Mouse (Mus musculus) liver, postnatal 0 days (tissue): ENCODE data around the gene Cpt1c. TPM values are rescaled to one million over a fixed set of nuclear protein-coding genes. Genes with fewer than 3 reads are reported as not detected.

Experiments used
- ATAC-seq: fragments of 200-750 bp; cut with Nextera tagmentation; 2 replicates; pipeline ENCODE4 v1.8.0; 2017; ENCODE audit warnings: mild to moderate bottlenecking, moderate library complexity
- DNase-seq: peaks from one replicate; pipeline ENCODE4 v3.0.0-alpha.2; 2016
- H3K27ac ChIP-seq: fragments of 300-500 bp; sonication (generic); 2 replicates; pipeline ENCODE4 v1.5.1; 2014; ENCODE audit warnings: antibody characterized with exemption, moderate library complexity, mild to moderate bottlenecking, low read depth
- H3K27me3 ChIP-seq: fragments of 300-500 bp; sonication (generic); 2 replicates; pipeline ENCODE4 v1.6.1; 2014; ENCODE audit warnings: low read length, control low read depth, mixed read lengths; ENCODE audit not compliant: insufficient read depth
- H3K36me3 ChIP-seq: fragments of 300-500 bp; sonication (generic); replicated peaks from 2 replicates; pipeline ENCODE4 v1.6.1; 2014; ENCODE audit warnings: mild to moderate bottlenecking, control low read depth, low read length, moderate library complexity, mixed read lengths; ENCODE audit not compliant: insufficient read depth
- H3K4me1 ChIP-seq: fragments of 300-500 bp; sonication (generic); 2 replicates; pipeline ENCODE4 v1.6.1; 2014; ENCODE audit warnings: antibody characterized with exemption, mild to moderate bottlenecking, control low read depth; ENCODE audit not compliant: insufficient read depth
- H3K4me2 ChIP-seq: fragments of 300-500 bp; sonication (generic); 2 replicates; pipeline ENCODE4 v1.6.1; 2014; ENCODE audit warnings: low read depth, mild to moderate bottlenecking, low read length, moderate library complexity, mixed read lengths
- H3K4me3 ChIP-seq: fragments of 300-500 bp; sonication (generic); 2 replicates; pipeline ENCODE4 v1.5.1; 2014; ENCODE audit warnings: low read depth, low read length
- H3K9ac ChIP-seq: fragments of 300-500 bp; sonication (generic); replicated peaks from 2 replicates; pipeline ENCODE4 v1.6.1; 2014; ENCODE audit warnings: mild to moderate bottlenecking, moderate library complexity
- H3K9me3 ChIP-seq: fragments of 300-500 bp; sonication (generic); 2 replicates; pipeline ENCODE4 v1.6.1; 2016; ENCODE audit warnings: mild to moderate bottlenecking, control low read depth, low read length, mixed read lengths
- CTCF ChIP-seq: sonication (generic); IDR thresholded peaks from 2 replicates; pipeline ENCODE4 v1.5.1; 2016; ENCODE audit warnings: antibody characterized with exemption, low read depth
- EP300 ChIP-seq: IDR thresholded peaks from 2 replicates; pipeline ENCODE4 v1.6.1; 2016; ENCODE audit warnings: antibody characterized with exemption, low read depth, mild to moderate bottlenecking
- WGBS: fragments of 180-500 bp; shearing (Covaris S2); extraction: QIAGEN DNeasy Blood & Tissue Kit; methylation state at CpG from one replicate; pipeline ENCODE4 v1.1.7; 2014; ENCODE audit not compliant: insufficient replicate concordance; 5-methylcytosine and 5-hydroxymethylcytosine counted together
- microRNA-seq: library from miRNA; unstranded; fragments of <30 nt; microRNA quantifications from one replicate; pipeline ENCODE4, GENCODE M21; 2016
- polyA plus RNA-seq: library from polyadenylated mRNA; unstranded; fragments of >200 nt; fragmentation: Nextera tagmentation; extraction: Ambion mirVana; gene quantifications from 2 replicates; pipeline ENCODE4 v1.2.1, GENCODE M21; 2015

Cpt1c gene
- polyA plus RNA-seq, 1 experiment from 2014 or later = 1.1 TPM

- Histone ChIP-seq H3K27me3 (no peaks in the 10 kb centered on the region), H3K4me2 (no peak overlapping the region), H3K4me3 (no peak overlapping the region), H3K36me3 (peaks cover 33% of the 10 kb centered on the region), H3K27ac (no peak overlapping the region), H3K4me1 (peaks cover 12% of the 10 kb centered on the region), H3K9ac (0 out of 2 replicates have a peak overlapping the region, but pooled peaks have one; percentile 12), H3K9me3 (no peaks in the 10 kb centered on the region)
- no peak for TF ChIP-seq CTCF
- peak; percentile 14 for DNase-seq
- ATAC-seq = no peak
Observed at GRCm38 (mm10) chr7:44922530-44922929, 52.1 kb downstream of the Cpt1c start.

DNA sequence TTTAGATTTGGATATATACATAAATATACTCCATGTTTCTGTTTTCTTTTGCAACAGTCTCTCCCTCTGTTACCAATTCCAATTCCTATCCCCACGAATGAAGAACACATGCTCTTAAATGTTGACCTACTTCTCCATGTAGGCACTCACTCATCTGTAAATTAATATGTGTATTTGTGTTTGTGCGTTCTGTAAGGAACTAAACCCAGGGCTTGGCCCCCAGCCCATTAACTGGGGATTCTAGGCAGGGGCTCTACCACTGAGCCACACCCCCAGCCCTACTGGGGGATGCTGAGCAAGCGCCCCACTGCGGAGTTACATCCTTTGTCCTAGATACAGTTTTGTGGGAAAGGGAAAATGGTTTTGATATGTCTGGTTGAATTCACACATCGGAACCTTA lies 55.5 kb downstream of the Cpt1c start:
- whole genome bisulfite sequencing = 90% methylated on average over 5 of the region's 5 CpGs
- H3K4me3 ChIP-seq = no peak overlapping the region
- TF ChIP-seq EP300 (no peak), CTCF (no peak)
- peaks cover 39% of the 10 kb centered on the region for H3K36me3 ChIP-seq
- no peaks in the 10 kb centered on the region for H3K27me3 ChIP-seq
- no peak overlapping the region for H3K27ac ChIP-seq
- H3K9ac ChIP-seq = no peak overlapping the region
- H3K9me3 ChIP-seq = no peaks in the 10 kb centered on the region
- ATAC-seq (no peak), DNase-seq (no peak)
- H3K4me2 ChIP-seq = no peak overlapping the region
- 0 out of 2 replicates have a peak, but pooled peaks cover 4% of the 10 kb centered on the region for H3K4me1 ChIP-seq

- TF ChIP-seq EP300 (no peak), CTCF (no peak)
- H3K9me3 ChIP-seq = no peaks in the 10 kb centered on the region
- ATAC-seq (no peak), DNase-seq (peak; percentile 13)
- H3K27ac ChIP-seq = no peak overlapping the region
- no peak overlapping the region for H3K4me3 ChIP-seq
- H3K4me2 ChIP-seq = no peak overlapping the region
- H3K36me3 ChIP-seq = peaks cover 36% of the 10 kb centered on the region
- no peak overlapping the region for H3K9ac ChIP-seq
- no peaks in the 10 kb centered on the region for H3K27me3 ChIP-seq
- 0 out of 2 replicates have a peak, but pooled peaks cover 4% of the 10 kb centered on the region for H3K4me1 ChIP-seq
- 68% methylated on average over 3 of the region's 3 CpGs for WGBS
Observed at GRCm38 (mm10) chr7:44918219-44918618, 56.4 kb downstream of the Cpt1c start.

- H3K36me3 ChIP-seq = peaks cover 28% of the 10 kb centered on the region
Observed at GRCm38 (mm10) chr7:44916881-44917280, 57.8 kb downstream of the Cpt1c start.

GRCm38 (mm10) chr7:44916191-44916590 lies 58.5 kb downstream of the Cpt1c start:
- no peak for TF ChIP-seq EP300
- no peak for TF ChIP-seq CTCF
- H3K9me3 ChIP-seq = no peaks in the 10 kb centered on the region
- DNase-seq (no peak), ATAC-seq (no peak)
- 91% methylated on average over 6 of the region's 6 CpGs for WGBS
- H3K9ac ChIP-seq = no peak overlapping the region
- no peaks in the 10 kb centered on the region for H3K27me3 ChIP-seq
- H3K4me3 ChIP-seq = no peak overlapping the region
- no peaks in the 10 kb centered on the region for H3K4me1 ChIP-seq
- H3K4me2 ChIP-seq = no peak overlapping the region
- H3K27ac ChIP-seq = no peak overlapping the region
- peaks cover 31% of the 10 kb centered on the region for H3K36me3 ChIP-seq

More at GRCm38 (mm10) chr7:44916881-44917280, 57.8 kb downstream of the Cpt1c start:
- H3K27me3 ChIP-seq = no peaks in the 10 kb centered on the region
- TF ChIP-seq EP300 = no peak
- no peak overlapping the region for H3K27ac ChIP-seq
- WGBS = 90% methylated on average over 4 of the region's 4 CpGs
- no peak for DNase-seq
- no peaks in the 10 kb centered on the region for H3K4me1 ChIP-seq
- no peak overlapping the region for H3K4me2 ChIP-seq
- no peaks in the 10 kb centered on the region for H3K9me3 ChIP-seq
- no peak for ATAC-seq
- no peak overlapping the region for H3K9ac ChIP-seq
- no peak overlapping the region for H3K4me3 ChIP-seq

DNA sequence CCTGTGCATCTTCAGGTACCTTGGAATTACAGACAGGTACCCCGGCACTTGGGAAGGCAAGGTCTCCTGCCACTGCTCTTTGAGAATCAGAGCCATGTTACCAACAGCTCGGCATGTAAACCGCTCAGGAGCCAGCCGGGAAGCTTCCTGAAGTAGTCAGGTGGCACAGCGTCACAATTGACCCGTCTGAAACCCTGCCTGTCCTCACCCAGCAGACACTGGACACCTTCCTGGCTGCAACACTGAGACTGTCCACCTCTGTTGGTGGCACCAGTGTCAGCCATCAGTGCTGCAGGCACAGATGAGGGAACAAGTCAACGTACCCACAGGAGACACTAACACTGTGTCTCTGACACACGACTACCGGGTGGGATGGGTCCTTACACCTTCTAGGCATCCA lies 59.3 kb downstream of the Cpt1c start:
- no peak overlapping the region for H3K9ac ChIP-seq
- H3K4me3 ChIP-seq = no peak overlapping the region
- H3K36me3 ChIP-seq = peaks cover 38% of the 10 kb centered on the region
- DNase-seq (no peak), ATAC-seq (no peak)
- no peaks in the 10 kb centered on the region for H3K9me3 ChIP-seq
- no peaks in the 10 kb centered on the region for H3K27me3 ChIP-seq
- no peaks in the 10 kb centered on the region for H3K4me1 ChIP-seq
- TF ChIP-seq CTCF = no peak
- TF ChIP-seq EP300 = no peak
- no peak overlapping the region for H3K4me2 ChIP-seq
- H3K27ac ChIP-seq = no peak overlapping the region
- 88% methylated on average over 9 of the region's 9 CpGs for WGBS

GRCm38 (mm10) chr7:44914396-44914795 lies 60.3 kb downstream of the Cpt1c start:
- DNase-seq (no peak), ATAC-seq (no peak)
- no peak overlapping the region for H3K27ac ChIP-seq
- H3K9me3 ChIP-seq = no peaks in the 10 kb centered on the region
- no peaks in the 10 kb centered on the region for H3K4me1 ChIP-seq
- no peak overlapping the region for H3K4me3 ChIP-seq
- 90% methylated on average over 2 of the region's 2 CpGs for WGBS
- no peak overlapping the region for H3K9ac ChIP-seq
- peaks cover 44% of the 10 kb centered on the region for H3K36me3 ChIP-seq
- no peak for TF ChIP-seq EP300
- TF ChIP-seq CTCF = no peak
- no peak overlapping the region for H3K4me2 ChIP-seq
- H3K27me3 ChIP-seq = no peaks in the 10 kb centered on the region

Small RNA genes lying within 50 kb of the gene (microRNA-seq; reads per million reads assigned to microRNA genes)
- not detected for gene Mir7054

Other genes starting within 250 kb of the Cpt1c start
- 19.1 and 19.3 TPM in 2 replicates for gene Vrk3, start 226.4 kb downstream of the Cpt1c start, polyA plus RNA-seq
- 0.14 and 0.24 TPM in 2 replicates for gene Zfp473, start 223.8 kb downstream of the Cpt1c start, polyA plus RNA-seq
- gene Nup62, start 158.8 kb downstream of the Cpt1c start, polyA plus RNA-seq = 19.6 and 21.4 TPM in 2 replicates
- gene Il4i1, start 158.5 kb downstream of the Cpt1c start, polyA plus RNA-seq = 0.83 and 1.0 TPM in 2 replicates
- gene Atf5, start 158.2 kb downstream of the Cpt1c start, polyA plus RNA-seq = 66.6 and 72.5 TPM in 2 replicates
- gene Akt1s1, start 125.9 kb downstream of the Cpt1c start, polyA plus RNA-seq = 36.9 and 38.6 TPM in 2 replicates
- gene Tbc1d17, start 125.8 kb downstream of the Cpt1c start, polyA plus RNA-seq = 28.2 and 30.5 TPM in 2 replicates
- 25.6 and 27.9 TPM in 2 replicates for gene Pnkp, start 117.7 kb downstream of the Cpt1c start, polyA plus RNA-seq
- 43.5 and 49.8 TPM in 2 replicates for gene Ptov1, start 105.1 kb downstream of the Cpt1c start, polyA plus RNA-seq
- 35.6 and 37.7 TPM in 2 replicates for gene Med25, start 82.1 kb downstream of the Cpt1c start, polyA plus RNA-seq
- 4.1 and 4.4 TPM in 2 replicates for gene Fuz, start 78.8 kb downstream of the Cpt1c start, polyA plus RNA-seq
- gene Ap2a1, start 45.4 kb downstream of the Cpt1c start, polyA plus RNA-seq = 25.6 and 29.5 TPM in 2 replicates
- 0.06 TPM in 1 of 2 replicates, not detected in the other for gene Tsks, start 31.6 kb downstream of the Cpt1c start, polyA plus RNA-seq
- gene Prmt1, start 11.7 kb upstream of the Cpt1c start, polyA plus RNA-seq = 73.2 and 76.8 TPM in 2 replicates
- gene Irf3, start 22.8 kb upstream of the Cpt1c start, polyA plus RNA-seq = 35.9 and 38.0 TPM in 2 replicates
- gene Bcl2l12, start 23.9 kb upstream of the Cpt1c start, polyA plus RNA-seq = 11.7 and 13.1 TPM in 2 replicates
- gene Scaf1, start 41.5 kb upstream of the Cpt1c start, polyA plus RNA-seq = 7.5 and 8.1 TPM in 2 replicates
- gene Rras, start 43.1 kb upstream of the Cpt1c start, polyA plus RNA-seq = 25.4 and 31.4 TPM in 2 replicates
- 1.6 and 1.7 TPM in 2 replicates for gene Prr12, start 78.0 kb upstream of the Cpt1c start, polyA plus RNA-seq
- gene Nosip, start 87.6 kb upstream of the Cpt1c start, polyA plus RNA-seq = 22.2 and 22.6 TPM in 2 replicates
- gene Prrg2, start 87.8 kb upstream of the Cpt1c start, polyA plus RNA-seq = 19.7 and 20.4 TPM in 2 replicates
- 17.1 and 17.9 TPM in 2 replicates for gene Rcn3, start 117.4 kb upstream of the Cpt1c start, polyA plus RNA-seq
- gene Fcgrt, start 129.0 kb upstream of the Cpt1c start, polyA plus RNA-seq = 150 and 154 TPM in 2 replicates
- 681 and 696 TPM in 2 replicates for gene Rps11, start 149.6 kb upstream of the Cpt1c start, polyA plus RNA-seq
- 938 and 993 TPM in 2 replicates for gene Rpl13a, start 153.9 kb upstream of the Cpt1c start, polyA plus RNA-seq
- gene Gm45713, start 161.4 kb upstream of the Cpt1c start, polyA plus RNA-seq = 0.27 and 0.70 TPM in 2 replicates
- gene Flt3l, start 161.6 kb upstream of the Cpt1c start, polyA plus RNA-seq = 2.0 and 2.3 TPM in 2 replicates
- gene Pih1d1, start 179.5 kb upstream of the Cpt1c start, polyA plus RNA-seq = 37.6 and 37.8 TPM in 2 replicates
- 26.8 and 29.6 TPM in 2 replicates for gene Aldh16a1, start 179.7 kb upstream of the Cpt1c start, polyA plus RNA-seq
- not detected in 2 replicates for gene Slc17a7, start 189.1 kb upstream of the Cpt1c start, polyA plus RNA-seq
- not detected in 2 replicates for gene Gfy, start 204.7 kb upstream of the Cpt1c start, polyA plus RNA-seq
- gene Pth2, start 206.1 kb upstream of the Cpt1c start, polyA plus RNA-seq = not detected in 2 replicates
- 0.06 TPM in 1 of 2 replicates, not detected in the other for gene Ccdc155, start 230.0 kb upstream of the Cpt1c start, polyA plus RNA-seq
- gene Dkkl1, start 237.3 kb upstream of the Cpt1c start, polyA plus RNA-seq = 0.95 and 1.5 TPM in 2 replicates
- gene Tead2, start 240.9 kb upstream of the Cpt1c start, polyA plus RNA-seq = 15.5 and 20.2 TPM in 2 replicates